Mouse (Mus musculus): Measurements from ENCODE around the gene Gm3005. TPM values are rescaled to one million over a fixed set of nuclear protein-coding genes. Genes with fewer than 3 reads are reported as not detected.
"Not testable (repeated sequence)": the region's sequence is repeated elsewhere in the genome, so short reads cannot be mapped to it uniquely, and the experiment has no call there.

Gene Gm3005
- total RNA-seq (2012; rRNA removed) (not detected in 2 replicates), total RNA-seq (2014; rRNA removed) (not detected in 2 replicates), polyA plus RNA-seq (2012; ENCODE audit: insufficient read length, low read depth) (0.16 TPM in 1 of 2 replicates, not detected in the other)

GRCm38 (mm10) chr14:3427803-3428202 lies at the start of gene Gm3005:
Gene Gm3005, plus strand, starts transcription at chr14:3428103.
- H3K4me3 ChIP-seq (replicated peaks in 1 of 3; ENCODE audit: low read depth in 2 of 3, low read length in 2 of 3, poor library complexity in 1 of 3); in situ Hi-C loops (cut with MboI; ENCODE audit: low pct_ligation_motif_present, low pct_unique_long_range_greater_than_20kb, low sequenced_read_pairs); H3K79me2 ChIP-seq (replicated peaks; ENCODE audit: control insufficient read depth, extremely low read depth, insufficient read depth, poor library complexity, severe bottlenecking); H3K4me2 ChIP-seq (ENCODE audit: insufficient read depth, low read depth, poor library complexity, severe bottlenecking); H3K27ac ChIP-seq (ENCODE audit: insufficient read depth, low read depth); H3K27me3 ChIP-seq (replicated peaks); H3K36me3 ChIP-seq (replicated peaks in 1 of 2; ENCODE audit: control insufficient read depth in 1 of 2, insufficient read depth in 1 of 2, low read length in 1 of 2); H3K9ac ChIP-seq (ENCODE audit: insufficient read depth, low read depth); H3K4me1 ChIP-seq (ENCODE audit: control insufficient read depth in 1 of 2, insufficient read depth in 2 of 2); DNase-seq (ENCODE audit: extremely low read depth); dilution Hi-C loops (cut with MboI; ENCODE audit: extremely low pct_ligation_motif_present, extremely low pct_unique_long_range_greater_than_20kb, low sequenced_read_pairs); H3K9me3 ChIP-seq (replicated peaks; ENCODE audit: low read length): not testable (repeated sequence)

DNA sequence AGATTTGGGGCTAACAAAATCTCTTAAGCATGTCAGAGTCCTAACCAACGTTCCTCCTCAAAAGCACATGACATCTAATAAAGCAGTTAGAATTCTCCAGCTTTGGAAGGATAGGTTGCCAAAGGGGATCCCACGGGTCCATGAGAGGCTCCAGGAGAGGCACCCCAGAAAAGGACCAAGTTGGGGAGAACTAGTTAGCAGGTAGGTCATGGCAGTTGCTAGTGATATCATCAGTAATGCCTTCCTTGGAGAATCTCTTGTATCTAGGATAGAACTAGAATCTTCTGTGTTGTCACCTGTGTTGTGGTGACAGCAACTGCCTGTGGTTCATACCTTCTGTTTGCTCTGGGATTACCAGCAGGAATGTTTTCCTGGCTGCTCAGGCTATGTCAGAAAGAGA lies 33.1 kb upstream of the Gm3005 start, which contains the start of gene Gm10413:
Gene Gm10413 (plus strand): TSS at position 301 of the 400 bp plus-strand sequence.
- H3K4me1 ChIP-seq (ENCODE audit: control insufficient read depth in 1 of 2, insufficient read depth in 2 of 2); DNase-seq (ENCODE audit: extremely low read depth); H3K9ac ChIP-seq (ENCODE audit: insufficient read depth, low read depth); H3K4me3 ChIP-seq (replicated peaks in 1 of 3; ENCODE audit: low read depth in 2 of 3, low read length in 2 of 3, poor library complexity in 1 of 3); H3K79me2 ChIP-seq (replicated peaks; ENCODE audit: control insufficient read depth, extremely low read depth, insufficient read depth, poor library complexity, severe bottlenecking); H3K27me3 ChIP-seq (replicated peaks); H3K27ac ChIP-seq (ENCODE audit: insufficient read depth, low read depth); H3K36me3 ChIP-seq (replicated peaks in 1 of 2; ENCODE audit: control insufficient read depth in 1 of 2, insufficient read depth in 1 of 2, low read length in 1 of 2); H3K9me3 ChIP-seq (replicated peaks; ENCODE audit: low read length); dilution Hi-C loops (cut with MboI; ENCODE audit: extremely low pct_ligation_motif_present, extremely low pct_unique_long_range_greater_than_20kb, low sequenced_read_pairs); H3K4me2 ChIP-seq (ENCODE audit: insufficient read depth, low read depth, poor library complexity, severe bottlenecking); in situ Hi-C loops (cut with MboI; ENCODE audit: low pct_ligation_motif_present, low pct_unique_long_range_greater_than_20kb, low sequenced_read_pairs): not testable (repeated sequence)

DNA sequence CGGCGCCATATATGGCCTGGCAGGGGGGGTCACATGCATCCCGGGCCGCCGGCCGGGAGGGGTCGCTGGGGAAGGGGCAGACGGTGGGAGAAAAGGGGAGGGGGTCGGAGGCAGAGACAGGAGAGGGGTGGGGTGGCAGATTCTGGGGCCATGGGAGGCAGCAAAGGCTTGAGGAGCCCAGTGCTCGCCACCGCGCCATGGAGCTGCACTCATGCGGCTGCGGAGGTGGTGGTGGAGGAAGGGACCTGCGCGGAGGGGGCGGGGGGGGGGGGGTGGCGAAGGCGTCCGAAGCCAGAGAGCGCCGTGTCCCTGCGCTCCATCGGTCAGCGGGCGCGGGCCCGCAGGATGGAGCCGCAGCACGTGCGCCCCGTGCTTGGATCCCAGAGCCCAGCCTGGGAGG lies 15.6 kb upstream of the Gm3005 start, which contains the start of gene Gm10409:
Gene Gm10409 (plus strand): TSS at position 301 of the 400 bp plus-strand sequence.
- H3K27ac ChIP-seq (ENCODE audit: insufficient read depth, low read depth); DNase-seq (ENCODE audit: extremely low read depth); H3K36me3 ChIP-seq (replicated peaks in 1 of 2; ENCODE audit: control insufficient read depth in 1 of 2, insufficient read depth in 1 of 2, low read length in 1 of 2); H3K9ac ChIP-seq (ENCODE audit: insufficient read depth, low read depth); H3K9me3 ChIP-seq (replicated peaks; ENCODE audit: low read length); H3K4me3 ChIP-seq (replicated peaks in 1 of 3; ENCODE audit: low read depth in 2 of 3, low read length in 2 of 3, poor library complexity in 1 of 3); H3K79me2 ChIP-seq (replicated peaks; ENCODE audit: control insufficient read depth, extremely low read depth, insufficient read depth, poor library complexity, severe bottlenecking); H3K4me2 ChIP-seq (ENCODE audit: insufficient read depth, low read depth, poor library complexity, severe bottlenecking); H3K4me1 ChIP-seq (ENCODE audit: control insufficient read depth in 1 of 2, insufficient read depth in 2 of 2); H3K27me3 ChIP-seq (replicated peaks); dilution Hi-C loops (cut with MboI; ENCODE audit: extremely low pct_ligation_motif_present, extremely low pct_unique_long_range_greater_than_20kb, low sequenced_read_pairs); in situ Hi-C loops (cut with MboI; ENCODE audit: low pct_ligation_motif_present, low pct_unique_long_range_greater_than_20kb, low sequenced_read_pairs): not testable (repeated sequence)

GRCm38 (mm10) chr14:3449079-3449478 lies 21.2 kb downstream of the Gm3005 start, which contains the start of gene Gm10408:
Gene Gm10408, plus strand, starts transcription at chr14:3449379.
- H3K4me2 ChIP-seq (ENCODE audit: insufficient read depth, low read depth, poor library complexity, severe bottlenecking); dilution Hi-C loops (cut with MboI; ENCODE audit: extremely low pct_ligation_motif_present, extremely low pct_unique_long_range_greater_than_20kb, low sequenced_read_pairs); H3K27ac ChIP-seq (ENCODE audit: insufficient read depth, low read depth); H3K9me3 ChIP-seq (replicated peaks; ENCODE audit: low read length); H3K9ac ChIP-seq (ENCODE audit: insufficient read depth, low read depth); H3K27me3 ChIP-seq (replicated peaks); DNase-seq (ENCODE audit: extremely low read depth); H3K79me2 ChIP-seq (replicated peaks; ENCODE audit: control insufficient read depth, extremely low read depth, insufficient read depth, poor library complexity, severe bottlenecking); H3K36me3 ChIP-seq (replicated peaks in 1 of 2; ENCODE audit: control insufficient read depth in 1 of 2, insufficient read depth in 1 of 2, low read length in 1 of 2); in situ Hi-C loops (cut with MboI; ENCODE audit: low pct_ligation_motif_present, low pct_unique_long_range_greater_than_20kb, low sequenced_read_pairs); H3K4me3 ChIP-seq (replicated peaks in 1 of 3; ENCODE audit: low read depth in 2 of 3, low read length in 2 of 3, poor library complexity in 1 of 3); H3K4me1 ChIP-seq (ENCODE audit: control insufficient read depth in 1 of 2, insufficient read depth in 2 of 2): not testable (repeated sequence)

GRCm38 (mm10) chr14:3634212-3634611 lies 206.3 kb downstream of the Gm3005 start, which contains the start of gene Gm3012:
Gene Gm3012, plus strand, starts transcription at chr14:3634512.
- H3K27ac ChIP-seq (ENCODE audit: insufficient read depth, low read depth); H3K4me1 ChIP-seq (ENCODE audit: control insufficient read depth in 1 of 2, insufficient read depth in 2 of 2); H3K9me3 ChIP-seq (replicated peaks; ENCODE audit: low read length); H3K79me2 ChIP-seq (replicated peaks; ENCODE audit: control insufficient read depth, extremely low read depth, insufficient read depth, poor library complexity, severe bottlenecking); H3K4me2 ChIP-seq (ENCODE audit: insufficient read depth, low read depth, poor library complexity, severe bottlenecking); DNase-seq (ENCODE audit: extremely low read depth); H3K27me3 ChIP-seq (replicated peaks); H3K36me3 ChIP-seq (replicated peaks in 1 of 2; ENCODE audit: control insufficient read depth in 1 of 2, insufficient read depth in 1 of 2, low read length in 1 of 2); H3K4me3 ChIP-seq (replicated peaks in 1 of 3; ENCODE audit: low read depth in 2 of 3, low read length in 2 of 3, poor library complexity in 1 of 3); dilution Hi-C loops (cut with MboI; ENCODE audit: extremely low pct_ligation_motif_present, extremely low pct_unique_long_range_greater_than_20kb, low sequenced_read_pairs); in situ Hi-C loops (cut with MboI; ENCODE audit: low pct_ligation_motif_present, low pct_unique_long_range_greater_than_20kb, low sequenced_read_pairs); H3K9ac ChIP-seq (ENCODE audit: insufficient read depth, low read depth): not testable (repeated sequence)

Data from CH12.LX (cell line).